Mouse (Mus musculus) c-Kit-negative CD71-positive TER-119-positive erythroid progenitor cells, embryonic 14.5 days (primary cell): ENCODE measurements around the gene Ppp1r37.
A peak's percentile ranks its signal among the peaks of the same experiment; 100 is the strongest.

ENCODE experiments used
- DNase-seq: peaks from one replicate; pipeline ENCODE4 v3.0.0-alpha.2; 2013; ENCODE audit warnings: low read depth, low spot score

The Ppp1r37 gene

DNA sequence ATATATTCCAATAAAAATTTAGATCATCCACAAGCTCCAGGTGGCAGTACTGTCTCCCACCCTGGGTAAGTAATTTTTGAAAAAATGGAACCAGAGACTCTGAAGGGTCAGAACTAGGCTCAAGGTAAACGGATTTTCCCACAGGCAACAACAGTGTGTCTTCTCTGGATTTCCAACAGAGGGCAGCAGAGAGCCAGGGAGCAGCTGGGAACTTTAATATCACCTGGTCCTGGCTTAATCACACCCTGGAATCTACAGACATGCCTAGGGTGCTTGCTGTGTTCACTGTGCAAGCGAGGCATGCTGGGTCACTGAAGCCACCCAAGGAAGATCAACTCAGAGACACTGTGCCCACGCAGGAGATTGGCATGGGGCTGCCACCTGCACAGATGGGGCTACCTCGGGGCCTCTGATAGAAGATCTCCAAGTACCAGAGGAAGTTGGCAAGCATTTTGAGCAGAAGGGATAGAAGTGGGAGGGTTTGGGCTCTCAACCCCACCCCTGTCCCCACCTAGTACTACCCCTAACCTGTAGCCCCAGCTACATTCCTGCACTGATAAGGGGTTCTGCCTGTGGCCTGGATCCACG, 59.3 kb downstream of the Ppp1r37 start:
- DNase-seq, result peak; percentile 58

DNA sequence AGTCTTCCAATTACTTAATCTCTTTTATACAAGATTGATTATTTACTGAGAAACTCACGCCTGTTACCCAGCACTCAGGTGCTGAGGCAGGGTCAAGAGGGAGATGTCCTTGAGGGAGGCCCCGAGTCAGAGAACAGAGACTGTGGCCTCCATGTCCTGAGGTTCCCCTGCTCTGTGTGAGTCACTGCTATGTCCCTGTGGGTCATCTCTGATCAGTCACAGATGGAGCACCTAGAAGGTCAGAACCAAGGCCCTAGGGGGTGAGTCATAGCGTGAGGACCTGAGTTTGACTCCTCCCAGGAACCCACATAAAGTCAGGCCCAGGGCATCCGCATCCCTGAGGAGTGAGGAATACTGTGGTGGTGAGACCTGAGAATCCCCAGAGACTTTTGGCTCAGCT, 61.2 kb downstream of the Ppp1r37 start:
- DNase-seq, result no peak

DNA sequence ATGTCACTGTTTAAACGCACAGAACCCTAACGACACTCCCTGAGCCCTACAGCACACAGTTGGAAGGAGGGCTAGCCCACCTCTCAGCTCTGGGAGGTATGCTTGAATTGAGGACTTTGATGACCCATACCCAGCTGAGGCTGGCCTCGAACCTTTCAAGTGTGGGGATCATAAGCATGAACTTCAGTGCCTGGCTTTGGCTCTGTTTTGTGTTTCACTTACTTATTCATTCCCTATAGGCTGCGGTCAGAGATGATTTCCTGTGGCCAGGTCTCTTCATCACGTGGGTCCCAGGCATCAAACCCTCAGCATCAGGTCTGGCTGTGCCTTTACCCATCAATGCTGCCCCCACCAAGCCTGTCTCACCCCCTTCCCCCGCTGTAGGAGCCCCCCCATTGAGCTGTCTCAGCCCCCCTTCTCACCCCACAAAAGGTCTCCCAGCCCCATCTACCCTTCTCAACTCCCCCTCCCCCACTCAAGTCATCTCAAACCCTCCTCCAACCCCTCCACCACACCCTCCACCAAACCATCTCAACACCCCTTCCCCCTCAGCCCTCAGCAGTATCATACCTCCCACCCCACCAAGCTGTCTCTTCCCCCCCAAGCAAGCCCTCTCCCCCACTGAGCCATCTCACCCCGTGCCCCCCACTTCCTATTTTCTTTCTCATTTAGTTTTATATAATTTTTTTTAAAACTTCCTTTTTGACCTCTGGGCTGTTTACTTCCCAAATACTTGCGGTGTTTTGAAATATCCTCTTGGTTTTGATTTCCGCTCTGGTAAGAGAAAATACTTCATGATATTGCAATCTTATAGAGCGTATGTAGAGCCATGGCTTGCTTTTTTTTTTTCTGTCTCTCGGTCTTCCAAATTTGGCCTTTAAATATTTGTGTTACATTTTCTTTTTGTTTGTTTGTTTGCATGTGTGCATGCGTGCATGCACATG, 62.2 kb downstream of the Ppp1r37 start:
- DNase-seq, result no peak

- DNase-seq, result no peak
Measured at GRCm38 (mm10) chr7:19498326-19498725, 64.5 kb downstream of the Ppp1r37 start.

GRCm38 (mm10) chr7:19496214-19496555, 66.7 kb downstream of the Ppp1r37 start:
- DNase-seq, result no peak

DNA sequence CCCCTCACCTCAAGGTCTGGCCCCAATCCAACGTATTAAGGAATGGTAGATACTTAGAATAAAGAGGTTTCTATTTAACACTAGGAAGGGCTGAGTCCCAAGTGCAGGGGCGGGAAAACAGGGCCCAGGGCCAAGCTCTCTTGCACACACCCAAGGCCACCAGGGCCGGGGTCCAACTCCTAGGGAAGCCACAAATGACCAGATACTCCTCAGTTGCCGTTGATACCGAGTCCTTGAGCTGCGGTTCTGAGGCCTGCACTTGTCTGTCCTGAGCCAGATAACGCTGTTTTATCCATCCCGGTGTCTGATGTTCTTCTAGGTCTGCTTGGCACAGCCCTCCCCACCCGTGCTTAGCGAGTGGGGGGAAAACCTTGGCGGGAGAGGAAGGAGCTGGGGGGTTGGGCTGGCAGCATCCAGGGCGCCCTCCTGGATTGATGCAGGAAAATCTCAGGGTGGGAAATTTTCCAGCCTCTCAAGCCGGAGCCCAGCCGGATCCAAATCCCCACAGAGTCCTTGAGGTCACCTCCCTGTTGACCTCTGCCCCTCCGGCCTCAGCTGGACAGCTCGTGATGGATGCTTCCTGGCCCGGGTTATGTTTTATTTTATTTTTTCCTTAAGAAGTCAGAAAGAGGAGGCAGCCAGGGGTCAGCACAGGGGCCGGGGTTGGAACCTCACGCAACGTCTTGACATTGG, 67.2 kb downstream of the Ppp1r37 start:
- no peak for DNase-seq

GRCm38 (mm10) chr7:19494751-19495474, 68.0 kb downstream of the Ppp1r37 start:
- DNase-seq, result no peak

DNA sequence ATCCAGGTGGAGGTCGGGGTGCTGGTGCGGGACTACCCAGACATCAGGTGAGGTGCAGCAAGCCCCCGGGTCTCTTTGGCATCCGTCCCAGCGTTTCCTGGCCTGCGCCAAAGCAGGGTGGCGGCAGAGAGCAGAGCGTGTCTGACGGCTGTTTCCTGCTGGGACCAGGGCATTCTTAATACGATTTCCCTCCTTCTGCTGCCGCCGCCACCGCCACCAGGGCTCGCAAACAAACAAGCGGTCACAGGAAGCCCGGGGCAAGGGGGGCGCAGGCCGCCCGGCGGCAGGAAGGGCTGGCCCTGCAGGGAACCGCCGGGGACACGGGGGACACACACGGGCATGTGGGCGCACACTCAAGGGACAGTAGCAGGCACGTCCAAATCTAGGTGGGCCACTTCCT, 71.1 kb downstream of the Ppp1r37 start:
- no peak for DNase-seq

- DNase-seq, result no peak
Measured at GRCm38 (mm10) chr7:19489525-19489924, 73.4 kb downstream of the Ppp1r37 start.

- DNase-seq, result no peak
Measured at GRCm38 (mm10) chr7:19486549-19486948, 76.3 kb downstream of the Ppp1r37 start.

DNA sequence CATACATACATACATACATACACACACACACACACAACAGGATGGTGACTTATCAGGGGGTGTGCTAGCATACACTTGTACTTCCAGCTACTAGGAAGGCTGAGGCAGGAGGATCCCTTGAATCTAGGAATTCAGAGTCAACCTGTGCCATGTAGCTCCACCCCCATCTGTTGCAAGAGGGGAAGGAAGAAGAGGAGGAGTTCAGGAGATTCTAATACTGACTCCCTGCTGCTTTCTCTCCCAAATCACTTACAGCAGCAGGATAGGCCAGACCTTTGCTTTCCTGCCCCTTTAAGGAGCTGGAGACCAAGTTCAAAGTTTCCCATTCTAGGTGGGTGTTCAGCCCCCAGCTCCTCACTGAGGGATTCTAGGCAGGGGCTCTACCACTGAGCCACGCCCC, 77.4 kb downstream of the Ppp1r37 start:
- no peak for DNase-seq

GRCm38 (mm10) chr7:19483281-19483680, 79.6 kb downstream of the Ppp1r37 start:
- no peak for DNase-seq
